Mouse (Mus musculus) left cerebral cortex, postnatal 25 days (tissue): ENCODE measurements around the gene Cstb. TPM values are rescaled to one million over a fixed set of nuclear protein-coding genes. Genes with fewer than 3 reads are reported as not detected.

ENCODE experiments used
- DNase-seq, 2 experiments: peaks; one replicate each; pipeline ENCODE4 v3.0.0; 2022; ENCODE audit warnings: low spot score in 2 of 2, mixed read lengths in 1 of 2
- intact Hi-C: fragments of 180-260 bp; cut with DNase I; formaldehyde crosslinking; loops from one replicate; pipeline ENCODE4 v1.15.1; 2025
- total RNA-seq, 2 experiments: library from RNA; stranded (reverse); gene quantifications; 2 replicates each; pipeline ENCODE4 v1.2.3; 2021

Cstb gene
- total RNA-seq, 2 experiments from 2014 or later = 39.5 to 42.4 TPM

GRCm38 (mm10) chr10:78452641-78453040 is 27.2 kb downstream of the Cstb start:
- DNase-seq = no peak
- intact Hi-C loops = no loop called here

- intact Hi-C loops = no loop called here
These were observed 31.2 kb downstream of the Cstb start for GRCm38 (mm10) chr10:78456696-78457095.

GRCm38 (mm10) chr10:78457495-78458347 is 32.3 kb downstream of the Cstb start:
- DNase-seq = peak in 1 of 2 experiments; percentile 53
- intact Hi-C loops = no loop called here

More at GRCm38 (mm10) chr10:78456696-78457095, 31.2 kb downstream of the Cstb start:
- peak in 1 of 2 experiments; percentile 32 for DNase-seq

GRCm38 (mm10) chr10:78458348-78459111 is 33.1 kb downstream of the Cstb start:
- intact Hi-C loops = no loop called here

GRCm38 (mm10) chr10:78460463-78460862 is 35.0 kb downstream of the Cstb start:
- DNase-seq = no peak
- intact Hi-C loops = loop anchor here (5.0 kb wide), 1 partner anchor 112 kb away; the partner anchor contains the start of gene Ilvbl

More at GRCm38 (mm10) chr10:78458348-78459111, 33.1 kb downstream of the Cstb start:
- DNase-seq = peak in 1 of 2 experiments; percentile 49

- intact Hi-C loops = loop anchor here (5.0 kb wide), 1 partner anchor 111 kb away; the partner anchor contains the start of gene Ilvbl
- DNase-seq = no peak
These were observed 36.3 kb downstream of the Cstb start for GRCm38 (mm10) chr10:78461767-78462166.

- DNase-seq = no peak
- intact Hi-C loops = loop anchor here (5.0 kb wide), 1 partner anchor 109 kb away; the partner anchor contains the start of gene Ilvbl
These were observed 37.7 kb downstream of the Cstb start for GRCm38 (mm10) chr10:78462945-78463768.

- intact Hi-C loops = loop anchor here (5.0 kb wide), 1 partner anchor 109 kb away; the partner anchor contains the start of gene Ilvbl
- DNase-seq = no peak
These were observed 38.3 kb downstream of the Cstb start for GRCm38 (mm10) chr10:78463769-78464167.

GRCm38 (mm10) chr10:78464201-78464791 is 38.8 kb downstream of the Cstb start:
- DNase-seq = no peak
- intact Hi-C loops = loop anchor here (5.0 kb wide), 1 partner anchor 108 kb away; the partner anchor contains the start of gene Ilvbl

- DNase-seq = peak; percentile 97 to 98
- intact Hi-C loops = loop anchor here (5.0 kb wide), 1 partner anchor 108 kb away; the partner anchor contains the start of gene Ilvbl
These were observed 39.3 kb downstream of the Cstb start, which contains the start of gene Pdxk for GRCm38 (mm10) chr10:78464792-78465207. Pdxk (minus strand) TSS chr10:78464975.

- intact Hi-C loops = no loop called here
These were observed 40.0 kb downstream of the Cstb start for GRCm38 (mm10) chr10:78465472-78465871.

GRCm38 (mm10) chr10:78466647-78467046 is 41.2 kb downstream of the Cstb start:
- no peak for DNase-seq
- intact Hi-C loops = no loop called here

More at GRCm38 (mm10) chr10:78465472-78465871, 40.0 kb downstream of the Cstb start:
- no peak for DNase-seq

GRCm38 (mm10) chr10:78467761-78468310 is 42.4 kb downstream of the Cstb start:
- intact Hi-C loops = no loop called here

GRCm38 (mm10) chr10:78470582-78471313 is 45.3 kb downstream of the Cstb start:
- DNase-seq = peak; percentile 32 to 65
- intact Hi-C loops = no loop called here

More at GRCm38 (mm10) chr10:78467761-78468310, 42.4 kb downstream of the Cstb start:
- no peak for DNase-seq

- intact Hi-C loops = no loop called here
- no peak for DNase-seq
These were observed 46.6 kb downstream of the Cstb start for GRCm38 (mm10) chr10:78472046-78472445.

GRCm38 (mm10) chr10:78473434-78473833 is 48.0 kb downstream of the Cstb start:
- no peak for DNase-seq
- intact Hi-C loops = no loop called here

- no peak for DNase-seq
- intact Hi-C loops = no loop called here
These were observed 49.3 kb downstream of the Cstb start for GRCm38 (mm10) chr10:78474759-78475158.

GRCm38 (mm10) chr10:78476821-78477220 is 51.4 kb downstream of the Cstb start:
- no peak for DNase-seq
- intact Hi-C loops = no loop called here
